Mouse (Mus musculus) forebrain, embryonic 13.5 days (tissue): ENCODE data around the gene 1810037I17Rik. TPM values are rescaled to one million over a fixed set of nuclear protein-coding genes. Genes with fewer than 3 reads are reported as not detected.

Source experiments
- ATAC-seq: fragments of 200-750 bp; cut with Nextera tagmentation; 2 replicates; pipeline ENCODE4 v1.8.0; 2017
- H3K27ac ChIP-seq: fragments of 300-500 bp; sonication (generic); 2 replicates; pipeline ENCODE4 v1.5.1; 2015; ENCODE audit warnings: inconsistent platforms, mild to moderate bottlenecking, moderate library complexity
- H3K27me3 ChIP-seq: fragments of 300-500 bp; sonication (generic); 2 replicates; pipeline ENCODE4 v1.6.1; 2015; ENCODE audit warnings: mild to moderate bottlenecking, inconsistent platforms
- H3K36me3 ChIP-seq: fragments of 300-500 bp; sonication (generic); 2 replicates; pipeline ENCODE4 v1.6.1; 2015; ENCODE audit warnings: mild to moderate bottlenecking, inconsistent platforms; ENCODE audit not compliant: poor library complexity, severe bottlenecking
- H3K4me1 ChIP-seq: fragments of 300-500 bp; sonication (generic); 2 replicates; pipeline ENCODE4 v1.6.1; 2015; ENCODE audit warnings: inconsistent platforms
- H3K4me2 ChIP-seq: fragments of 300-500 bp; sonication (generic); 2 replicates; pipeline ENCODE4 v1.6.1; 2015; ENCODE audit warnings: inconsistent platforms, mild to moderate bottlenecking, moderate library complexity
- H3K4me3 ChIP-seq: fragments of 300-500 bp; sonication (generic); 2 replicates; pipeline ENCODE4 v1.5.1; 2015; ENCODE audit warnings: mild to moderate bottlenecking, inconsistent platforms
- H3K9ac ChIP-seq: fragments of 300-500 bp; sonication (generic); 2 replicates; pipeline ENCODE4 v1.6.1; 2015; ENCODE audit warnings: mild to moderate bottlenecking, inconsistent platforms
- H3K9me3 ChIP-seq: fragments of 300-500 bp; sonication (generic); replicated peaks from 2 replicates; pipeline ENCODE4 v1.6.1; 2016; ENCODE audit warnings: inconsistent platforms
- WGBS: fragments of 180-500 bp; shearing (Covaris S2); methylation state at CpG from one replicate; pipeline ENCODE4 v1.1.7; 2015; 5-methylcytosine and 5-hydroxymethylcytosine counted together
- polyA plus RNA-seq: library from polyadenylated mRNA; unstranded; fragments of >200 nt; fragmentation: Nextera tagmentation; extraction: Ambion mirVana; gene quantifications from 2 replicates; pipeline ENCODE4 v1.2.1, GENCODE M21; 2015

The 1810037I17Rik gene
- polyA plus RNA-seq, 1 experiment from 2014 or later: 136 TPM

DNA sequence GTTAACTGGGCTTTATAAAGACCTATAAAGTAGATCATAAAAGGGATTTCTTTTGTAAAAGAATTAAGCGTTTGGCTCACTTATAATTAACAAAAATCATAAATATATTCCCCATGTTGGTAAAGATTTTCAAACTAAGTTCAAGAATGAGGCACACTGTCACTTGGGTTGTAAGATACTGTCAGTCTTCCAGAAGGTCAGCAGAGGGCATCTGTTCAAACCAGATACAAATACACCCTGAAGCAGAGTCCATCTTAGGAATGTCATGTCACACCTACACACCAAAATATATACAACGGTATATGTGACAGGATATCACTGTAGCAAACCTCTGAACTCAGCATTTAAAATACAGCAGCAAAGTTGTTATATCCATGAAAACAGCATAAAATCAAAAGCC, 26.1 kb downstream of the 1810037I17Rik start:
- no peak for ATAC-seq
- WGBS: 88% methylated on average over 2 of the region's 2 CpGs
- peaks cover 12% of the 10 kb centered on the region for H3K36me3 ChIP-seq
- no peaks in the 10 kb centered on the region for H3K9me3 ChIP-seq
- H3K4me1 ChIP-seq: no peaks in the 10 kb centered on the region
- no peak overlapping the region for H3K27ac ChIP-seq
- H3K4me2 ChIP-seq: no peak overlapping the region
- no peaks in the 10 kb centered on the region for H3K27me3 ChIP-seq
- H3K4me3 ChIP-seq: no peak overlapping the region
- no peak overlapping the region for H3K9ac ChIP-seq

- Histone ChIP-seq H3K9ac (no peak overlapping the region), H3K4me1 (no peaks in the 10 kb centered on the region), H3K4me2 (no peak overlapping the region), H3K27me3 (no peaks in the 10 kb centered on the region), H3K4me3 (no peak overlapping the region), H3K36me3 (0 out of 2 replicates have a peak, but pooled peaks cover 3% of the 10 kb centered on the region), H3K9me3 (no peaks in the 10 kb centered on the region), H3K27ac (no peak overlapping the region)
- 89% methylated on average over 5 of the region's 5 CpGs for WGBS
- no peak for ATAC-seq
Observed at GRCm38 (mm10) chr3:122964301-122964700, 40.3 kb downstream of the 1810037I17Rik start.

GRCm38 (mm10) chr3:122968391-122968790, 44.4 kb downstream of the 1810037I17Rik start:
- 0 out of 2 replicates have a peak, but pooled peaks cover 3% of the 10 kb centered on the region for H3K36me3 ChIP-seq
- H3K4me2 ChIP-seq: no peak overlapping the region
- H3K9me3 ChIP-seq: no peaks in the 10 kb centered on the region
- no peak overlapping the region for H3K27ac ChIP-seq
- 95% methylated on average over 9 of the region's 9 CpGs for WGBS
- no peak overlapping the region for H3K4me3 ChIP-seq
- no peaks in the 10 kb centered on the region for H3K27me3 ChIP-seq
- no peak for ATAC-seq
- no peak overlapping the region for H3K9ac ChIP-seq
- H3K4me1 ChIP-seq: no peaks in the 10 kb centered on the region

GRCm38 (mm10) chr3:122972126-122972822, 48.3 kb downstream of the 1810037I17Rik start:
- no peak overlapping the region for H3K9ac ChIP-seq
- peaks cover 16% of the 10 kb centered on the region; the same call in 1 of the 2 replicates for H3K4me1 ChIP-seq
- H3K27me3 ChIP-seq: no peaks in the 10 kb centered on the region
- no peak for ATAC-seq
- 68% methylated on average over 3 of the region's 3 CpGs for WGBS
- H3K9me3 ChIP-seq: no peaks in the 10 kb centered on the region
- H3K36me3 ChIP-seq: 0 out of 2 replicates have a peak, but pooled peaks cover 3% of the 10 kb centered on the region
- H3K4me2 ChIP-seq: no peak overlapping the region
- no peak overlapping the region for H3K4me3 ChIP-seq
- H3K27ac ChIP-seq: no peak overlapping the region

DNA sequence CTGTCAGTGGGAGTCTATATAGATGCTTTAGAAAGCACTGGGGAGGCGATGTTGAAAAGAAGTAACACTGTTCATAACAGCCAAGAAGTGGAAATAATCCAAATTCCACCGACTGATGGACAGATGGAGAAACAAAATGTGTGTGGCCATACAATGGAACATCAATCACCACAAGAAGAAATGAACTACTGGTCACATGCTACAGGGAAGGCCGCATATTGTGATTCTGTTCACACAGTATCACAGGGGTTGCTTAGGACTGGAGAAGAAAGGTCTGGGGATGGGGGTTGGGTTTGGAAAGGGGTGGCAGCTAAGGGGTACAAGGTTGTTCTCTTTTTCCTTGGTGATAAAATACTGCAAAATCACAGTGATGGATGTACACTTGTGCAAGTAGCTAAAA, 50.8 kb downstream of the 1810037I17Rik start:
- no peaks in the 10 kb centered on the region for H3K9me3 ChIP-seq
- no peaks in the 10 kb centered on the region for H3K27me3 ChIP-seq
- H3K4me3 ChIP-seq: no peak overlapping the region
- H3K9ac ChIP-seq: no peak overlapping the region
- ATAC-seq: peak; percentile 74; the same call in 1 of the 2 replicates
- no peak overlapping the region for H3K4me2 ChIP-seq
- H3K27ac ChIP-seq: no peak overlapping the region
- H3K36me3 ChIP-seq: no peaks in the 10 kb centered on the region
- H3K4me1 ChIP-seq: peaks cover 16% of the 10 kb centered on the region; the same call in 1 of the 2 replicates
- WGBS: 37% methylated on average over 3 of the region's 3 CpGs

- 77% methylated on average over 4 of the region's 4 CpGs for WGBS
- Histone ChIP-seq H3K4me1 (peaks cover 16% of the 10 kb centered on the region; the same call in 1 of the 2 replicates), H3K9me3 (no peaks in the 10 kb centered on the region), H3K27me3 (no peaks in the 10 kb centered on the region), H3K9ac (no peak overlapping the region), H3K36me3 (no peaks in the 10 kb centered on the region), H3K4me2 (no peak overlapping the region), H3K27ac (no peak overlapping the region), H3K4me3 (no peak overlapping the region)
- ATAC-seq: no peak
Observed at GRCm38 (mm10) chr3:122975363-122975762, 51.4 kb downstream of the 1810037I17Rik start.

Other genes starting within 250 kb of the 1810037I17Rik start
- gene Pde5a, start 195.3 kb upstream of the 1810037I17Rik start, polyA plus RNA-seq: 3.6 and 3.7 TPM in 2 replicates
- gene Fabp2, start 29.1 kb upstream of the 1810037I17Rik start, polyA plus RNA-seq: 0.81 TPM in 1 of 2 replicates, not detected in the other
- gene Gm10959, start 4.8 kb upstream of the 1810037I17Rik start, polyA plus RNA-seq: not detected in 2 replicates
- gene Usp53, start 60.3 kb downstream of the 1810037I17Rik start, polyA plus RNA-seq: 5.3 and 5.4 TPM in 2 replicates
- gene Myoz2, start 110.8 kb downstream of the 1810037I17Rik start, polyA plus RNA-seq: not detected in 2 replicates